Mouse (Mus musculus) cortical plate, adult 2 months (tissue): ENCODE measurements around the gene Btg3.

ENCODE experiments used
- CTCF ChIP-seq: fragments of 200-500 bp; IDR thresholded peaks from 2 replicates; pipeline ENCODE4 v1.5.1; 2011; ENCODE audit warnings: mild to moderate bottlenecking, control low read depth, low read length; ENCODE audit not compliant: insufficient read depth; ENCODE audit errors: extremely low read depth
- POLR2A ChIP-seq: fragments of 200-500 bp; IDR thresholded peaks from 2 replicates; pipeline ENCODE4 v1.6.1; 2011; ENCODE audit warnings: mild to moderate bottlenecking, low read length, control low read depth; ENCODE audit not compliant: insufficient read depth; ENCODE audit errors: extremely low read depth

GRCm38 (mm10) chr16:78296114-78296513 is 80.9 kb downstream of the Btg3 start:
- TF ChIP-seq CTCF (no peak), POLR2A (no peak)
